Mouse (Mus musculus): ENCODE data around the gene Hormad2.

Gene Hormad2

GRCm38 (mm10) chr11:4440978-4441377 is at the start of gene Hormad2:
Gene Hormad2, minus strand, starts transcription at chr11:4441105.
- no peak for DNase-seq (ENCODE audit: low spot score in 2 of 2)

- no peak for DNase-seq (ENCODE audit: low spot score in 2 of 2)
These were observed 48.3 kb upstream of the Hormad2 start for GRCm38 (mm10) chr11:4489207-4489606.

- DNase-seq (ENCODE audit: low spot score in 2 of 2) = no peak
These were observed 47.9 kb upstream of the Hormad2 start for GRCm38 (mm10) chr11:4488798-4489197.

GRCm38 (mm10) chr11:4488367-4488766 is 47.5 kb upstream of the Hormad2 start:
- DNase-seq (ENCODE audit: low spot score in 2 of 2) = no peak

GRCm38 (mm10) chr11:4487401-4487965 is 46.6 kb upstream of the Hormad2 start:
- DNase-seq (ENCODE audit: low spot score in 2 of 2) = no peak

GRCm38 (mm10) chr11:4484541-4484940 is 43.6 kb upstream of the Hormad2 start:
- DNase-seq (ENCODE audit: low spot score in 2 of 2) = no peak

GRCm38 (mm10) chr11:4482641-4483040 is 41.7 kb upstream of the Hormad2 start:
- DNase-seq (ENCODE audit: low spot score in 2 of 2) = no peak

- DNase-seq (ENCODE audit: low spot score in 2 of 2) = no peak
These were observed 35.3 kb upstream of the Hormad2 start for GRCm38 (mm10) chr11:4476184-4476697.

- DNase-seq (ENCODE audit: low spot score in 2 of 2) = no peak
These were observed 31.7 kb upstream of the Hormad2 start for GRCm38 (mm10) chr11:4472464-4473179.

GRCm38 (mm10) chr11:4471734-4472133 is 30.8 kb upstream of the Hormad2 start:
- no peak for DNase-seq (ENCODE audit: low spot score in 2 of 2)

- no peak for DNase-seq (ENCODE audit: low spot score in 2 of 2)
These were observed 30.3 kb upstream of the Hormad2 start for GRCm38 (mm10) chr11:4471251-4471650.

GRCm38 (mm10) chr11:4469091-4469490 is 28.2 kb upstream of the Hormad2 start:
- no peak for DNase-seq (ENCODE audit: low spot score in 2 of 2)

GRCm38 (mm10) chr11:4467436-4467835 is 26.5 kb upstream of the Hormad2 start:
- DNase-seq (ENCODE audit: low spot score in 2 of 2) = no peak

GRCm38 (mm10) chr11:4466191-4466590 is 25.3 kb upstream of the Hormad2 start:
- DNase-seq (ENCODE audit: low spot score in 2 of 2) = no peak

- DNase-seq (ENCODE audit: low spot score in 2 of 2) = no peak
These were observed 23.7 kb upstream of the Hormad2 start for GRCm38 (mm10) chr11:4464616-4465015.

- no peak for DNase-seq (ENCODE audit: low spot score in 2 of 2)
These were observed 23.3 kb upstream of the Hormad2 start for GRCm38 (mm10) chr11:4464186-4464585.

- no peak for DNase-seq (ENCODE audit: low spot score in 2 of 2)
These were observed 22.0 kb upstream of the Hormad2 start for GRCm38 (mm10) chr11:4462868-4463267.

- DNase-seq (ENCODE audit: low spot score in 2 of 2) = no peak
These were observed 20.2 kb upstream of the Hormad2 start for GRCm38 (mm10) chr11:4461154-4461553.

GRCm38 (mm10) chr11:4460615-4461014 is 19.7 kb upstream of the Hormad2 start:
- DNase-seq (ENCODE audit: low spot score in 2 of 2) = no peak

- DNase-seq (ENCODE audit: low spot score in 2 of 2) = no peak
These were observed 14.1 kb upstream of the Hormad2 start for GRCm38 (mm10) chr11:4454895-4455535.

GRCm38 (mm10) chr11:4452467-4453184 is 11.7 kb upstream of the Hormad2 start:
- DNase-seq (ENCODE audit: low spot score in 2 of 2) = no peak

GRCm38 (mm10) chr11:4451116-4451515 is 10.2 kb upstream of the Hormad2 start:
- peak in 1 of 2 experiments; percentile 46 for DNase-seq (ENCODE audit: low spot score in 2 of 2)

Data from natural killer cell, adult 2 months (primary cell).